Mouse (Mus musculus): ENCODE measurements around the gene Cobl.

Gene Cobl

DNA sequence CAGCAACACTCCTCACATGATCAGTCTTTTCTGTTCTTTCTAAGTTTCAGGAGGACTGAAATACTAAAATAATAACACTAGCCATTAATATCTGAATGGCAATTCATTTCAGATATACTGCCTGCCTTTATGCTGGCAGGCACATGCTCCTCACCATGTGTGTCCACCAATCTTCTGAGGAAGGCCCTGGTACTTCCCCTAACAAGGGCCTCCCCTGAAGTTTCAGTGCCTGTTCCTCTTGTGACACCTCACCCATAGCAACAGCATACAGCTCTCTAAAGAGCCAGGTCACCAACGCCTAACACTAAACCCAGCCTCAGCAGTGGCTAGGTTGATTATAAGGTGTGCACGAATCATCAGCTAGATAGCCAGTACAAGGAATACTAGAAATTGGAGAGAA, 20.5 kb downstream of the Cobl start:
- DNase-seq (ENCODE audit: low read depth, low spot score) = no peak

DNA sequence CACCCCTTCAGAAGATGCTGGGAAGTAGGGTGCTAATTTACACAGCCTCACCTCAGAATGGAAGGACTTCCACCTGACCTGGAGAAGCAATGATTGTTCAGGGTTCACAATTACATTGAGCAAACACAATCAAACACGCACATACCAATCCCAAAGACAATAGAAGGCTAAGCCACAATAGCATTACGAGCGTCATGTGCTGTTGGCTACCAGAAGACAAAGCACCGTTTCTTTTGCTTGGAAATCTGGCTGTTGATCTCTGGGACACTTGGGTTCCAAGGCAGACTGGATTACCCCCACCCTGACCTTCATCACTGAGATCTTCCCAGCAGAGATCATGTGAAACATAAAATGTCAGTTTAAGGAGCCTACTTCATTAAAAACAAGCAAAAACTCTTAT, 21.1 kb downstream of the Cobl start:
- no peak for DNase-seq (ENCODE audit: low read depth, low spot score)

DNA sequence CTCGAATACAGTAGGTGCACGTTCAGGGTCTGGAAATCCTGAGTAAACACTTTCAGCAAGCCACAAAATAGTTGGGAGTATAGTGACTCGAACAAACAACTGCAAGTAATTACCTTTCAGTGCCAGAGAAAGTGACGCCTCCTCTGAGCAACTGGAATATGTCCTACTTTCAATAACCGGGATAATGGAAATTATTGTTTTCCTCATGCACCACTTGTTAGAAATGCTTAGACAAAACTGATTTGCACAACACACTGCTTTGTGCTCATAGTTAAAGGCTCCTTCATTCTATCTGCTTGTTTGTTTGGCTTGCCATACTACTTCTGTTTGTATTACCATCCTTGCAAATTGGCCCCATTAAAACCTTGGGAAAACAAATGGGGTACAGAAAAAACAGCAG, 21.6 kb downstream of the Cobl start:
- no peak for DNase-seq (ENCODE audit: low read depth, low spot score)

DNA sequence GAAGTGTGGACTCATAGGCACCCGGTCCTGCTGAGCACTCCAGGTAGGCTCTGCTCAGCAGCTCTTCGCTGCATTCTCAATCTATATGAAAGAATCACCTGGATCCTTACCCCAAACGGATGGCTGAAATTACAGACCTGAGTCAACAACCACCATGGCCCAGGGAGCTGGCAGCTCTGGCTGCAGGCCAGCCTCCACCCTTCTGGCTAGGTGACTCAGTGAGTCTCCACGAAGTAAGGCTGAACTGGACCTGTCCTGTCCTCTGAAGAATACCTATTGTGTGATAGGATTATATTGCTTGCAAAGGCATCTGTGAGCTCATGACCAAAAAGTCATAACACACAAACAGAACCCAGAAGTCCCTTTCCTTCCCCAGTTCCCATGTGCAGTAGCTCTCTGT, 22.5 kb downstream of the Cobl start:
- no peak for DNase-seq (ENCODE audit: low read depth, low spot score)

DNA sequence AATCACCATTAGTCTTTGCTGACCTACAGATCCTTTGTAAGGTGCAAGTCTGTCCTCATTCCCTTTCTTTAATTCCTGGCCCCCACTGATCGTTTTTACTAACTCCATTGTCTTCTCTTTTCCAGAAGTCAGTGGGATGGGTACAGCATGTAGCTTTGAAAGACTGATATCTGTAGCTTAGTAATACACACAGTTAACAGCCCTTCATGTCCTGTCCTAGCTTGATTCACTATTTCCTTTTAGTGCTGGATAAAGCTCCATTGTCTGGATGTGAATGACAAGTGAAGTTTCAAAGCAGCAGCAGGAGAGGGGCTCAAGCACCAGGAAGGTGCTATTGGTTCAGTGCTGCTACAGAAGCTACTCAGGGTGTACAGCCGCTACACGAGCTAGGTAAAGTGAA, 28.9 kb downstream of the Cobl start:
- DNase-seq (ENCODE audit: low read depth, low spot score) = no peak

DNA sequence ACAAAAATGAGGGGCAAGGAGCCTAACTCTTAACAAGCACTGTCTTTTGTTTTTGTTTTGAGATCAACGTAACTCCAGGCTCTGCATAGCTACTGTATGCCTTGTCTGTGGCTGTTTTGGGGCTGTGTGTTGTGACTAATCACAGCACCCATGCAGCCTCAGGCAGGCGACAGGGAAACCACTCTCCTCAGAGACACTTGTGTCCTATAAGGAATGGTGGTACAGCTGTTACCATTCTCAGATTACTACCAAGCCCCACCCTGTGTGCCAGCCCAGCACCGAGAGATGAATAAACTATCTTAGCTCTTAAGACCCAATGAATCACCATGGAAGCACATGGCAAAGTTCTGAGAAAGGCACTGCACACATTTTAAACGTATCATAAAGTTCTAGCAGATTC, 29.7 kb downstream of the Cobl start:
- DNase-seq (ENCODE audit: low read depth, low spot score) = peak; percentile 78

DNA sequence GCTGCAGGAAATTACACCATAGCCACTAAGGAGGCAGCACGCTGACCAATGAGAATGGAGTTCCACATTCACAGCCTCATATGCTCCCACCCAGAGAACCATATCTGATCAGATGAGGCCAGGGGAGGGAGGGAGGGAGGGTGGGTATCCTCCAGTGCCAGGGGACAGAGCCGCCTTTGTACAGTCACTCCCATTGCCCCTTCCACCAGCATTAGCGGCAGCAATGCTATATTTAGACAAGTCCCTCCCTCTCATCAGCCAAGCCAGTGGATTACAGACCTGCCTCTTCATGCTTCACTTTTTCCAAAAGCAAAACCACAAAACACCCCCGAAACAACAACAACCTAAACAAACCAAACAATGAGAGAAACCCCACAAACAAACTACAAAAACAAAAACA, 30.2 kb downstream of the Cobl start:
- DNase-seq (ENCODE audit: low read depth, low spot score) = peak; percentile 67

DNA sequence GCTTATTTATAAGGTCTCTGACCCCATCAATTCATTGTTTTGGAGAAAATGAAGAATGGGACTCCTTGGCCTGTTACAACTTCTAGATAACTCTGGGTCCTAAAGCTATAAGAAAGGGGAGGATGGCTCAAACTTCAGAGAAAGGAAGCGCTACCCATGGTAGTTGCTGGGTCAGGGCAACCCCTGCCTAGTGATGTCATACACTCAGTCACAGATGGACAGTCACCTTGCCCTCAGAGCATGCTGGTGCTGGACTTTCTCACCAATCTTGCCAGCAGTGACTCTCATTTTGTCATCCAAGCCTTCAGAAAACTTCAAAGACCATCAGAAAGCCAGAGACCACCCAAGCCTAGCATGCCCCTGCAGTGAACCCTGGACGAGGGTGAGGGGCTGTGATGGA, 32.8 kb downstream of the Cobl start:
- no peak for DNase-seq (ENCODE audit: low read depth, low spot score)

DNA sequence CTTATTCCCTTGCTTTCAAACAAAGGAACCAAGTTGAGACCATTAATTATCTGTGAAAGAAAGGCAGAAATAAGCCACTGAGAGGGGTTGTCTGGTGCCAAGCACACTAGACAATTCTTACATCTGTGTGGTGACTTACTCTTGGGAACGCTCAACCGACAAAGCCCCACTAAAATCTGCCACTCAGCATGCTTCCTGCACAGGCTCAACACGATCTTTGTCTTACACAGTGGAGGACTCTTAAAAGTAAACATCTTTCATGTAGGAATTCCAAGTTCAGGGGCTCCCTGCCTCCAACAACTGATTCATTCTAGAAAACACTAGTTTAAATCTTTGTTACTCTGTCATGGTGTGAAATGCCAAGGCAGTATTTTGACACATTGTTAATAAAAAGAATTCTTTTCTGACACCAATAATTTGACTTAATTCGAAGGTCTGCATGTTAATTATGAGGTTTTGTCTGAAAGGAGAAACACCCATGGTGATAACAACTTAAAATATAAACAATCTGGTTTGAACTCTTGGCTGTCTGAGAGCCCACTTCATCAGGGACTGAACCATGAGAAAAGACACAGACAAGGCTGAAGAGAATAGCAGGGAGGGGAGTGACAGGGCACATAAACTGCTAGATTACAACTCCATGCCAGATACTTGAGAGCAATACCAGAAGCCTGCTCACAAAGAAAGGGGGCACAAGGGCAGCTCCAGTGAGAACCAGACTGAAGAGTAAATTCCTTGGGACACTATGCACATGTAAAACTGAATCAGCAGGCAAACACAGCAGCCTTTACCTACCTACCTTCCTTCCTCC, 34.3 kb downstream of the Cobl start:
- DNase-seq (ENCODE audit: low read depth, low spot score) = no peak

DNA sequence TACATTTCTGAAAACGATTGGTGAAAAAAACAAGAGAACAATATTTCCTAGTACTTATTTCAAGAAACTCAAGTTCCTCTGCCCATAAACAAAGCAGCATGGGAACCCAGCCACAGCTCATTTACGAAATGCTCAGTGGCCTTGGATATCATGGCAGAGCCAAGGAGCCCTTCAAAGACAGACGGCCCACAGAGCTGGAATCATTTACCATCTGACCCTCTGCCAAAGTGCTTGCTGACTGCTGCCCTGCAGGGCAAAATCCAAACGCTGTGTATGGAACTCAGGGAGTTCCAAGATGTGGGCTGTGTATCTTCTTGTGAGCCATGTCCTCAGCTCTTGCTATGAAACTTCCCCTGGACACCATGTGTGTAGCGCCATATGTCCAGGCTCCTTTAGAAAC, 38.0 kb downstream of the Cobl start:
- DNase-seq (ENCODE audit: low read depth, low spot score) = peak; percentile 71

DNA sequence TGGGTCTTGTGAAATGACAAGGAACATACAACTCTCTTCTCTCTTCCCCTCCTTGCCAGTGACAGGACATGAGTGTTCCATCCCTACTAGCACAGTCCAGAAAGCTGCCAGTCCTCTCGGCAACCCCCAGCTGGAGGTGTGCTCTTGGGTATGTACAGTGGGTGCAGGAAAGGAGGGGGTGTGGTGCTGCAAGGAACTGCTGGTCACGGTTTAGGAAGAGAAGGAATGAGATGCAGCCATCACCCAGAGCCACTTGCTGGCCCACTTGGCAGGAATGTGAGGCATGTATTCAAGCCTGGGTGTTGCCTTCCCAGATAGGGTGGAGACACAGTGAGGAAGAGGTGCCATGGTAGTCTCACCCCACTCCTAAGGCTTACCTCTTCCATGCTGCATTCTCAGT, 40.6 kb downstream of the Cobl start:
- no peak for DNase-seq (ENCODE audit: low read depth, low spot score)

DNA sequence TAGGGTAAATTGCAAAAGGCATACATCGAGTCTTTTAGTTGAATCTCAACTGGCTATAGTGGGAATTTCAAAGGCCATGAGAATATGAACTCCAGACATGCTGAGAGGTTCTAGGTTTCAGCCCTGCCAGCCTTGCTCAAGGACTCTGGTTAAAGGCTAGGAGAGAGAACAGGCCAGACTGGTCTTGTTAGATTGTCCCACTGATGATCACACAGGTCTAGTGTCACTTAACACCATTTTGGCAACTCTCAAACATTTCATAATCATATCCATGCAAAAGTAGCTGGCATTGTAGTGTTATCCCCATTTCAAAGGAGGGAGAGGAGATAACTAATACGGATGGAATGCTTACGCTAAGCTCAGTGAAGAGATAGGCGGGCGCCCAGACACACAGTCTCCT, 43.6 kb downstream of the Cobl start:
- no peak for DNase-seq (ENCODE audit: low read depth, low spot score)

DNA sequence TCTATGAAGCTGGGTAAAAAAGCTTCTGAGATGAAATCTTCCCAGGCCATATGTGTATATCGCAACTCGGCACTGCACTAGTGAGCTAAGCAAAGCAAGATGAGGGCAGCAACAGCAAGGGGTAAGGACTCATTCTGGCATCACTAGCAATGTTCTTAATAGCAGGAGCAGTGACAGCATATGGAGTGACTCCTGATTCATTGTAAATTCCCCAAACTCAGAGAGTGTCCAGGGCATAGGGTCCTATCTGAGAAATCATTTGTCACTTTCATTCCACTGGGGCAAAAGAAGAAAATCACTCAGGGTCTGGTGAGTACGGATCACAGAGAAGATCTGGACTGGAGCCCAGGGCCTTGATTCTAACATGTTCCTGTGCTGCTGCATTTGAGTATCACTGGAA, 44.6 kb downstream of the Cobl start:
- no peak for DNase-seq (ENCODE audit: low read depth, low spot score)

DNA sequence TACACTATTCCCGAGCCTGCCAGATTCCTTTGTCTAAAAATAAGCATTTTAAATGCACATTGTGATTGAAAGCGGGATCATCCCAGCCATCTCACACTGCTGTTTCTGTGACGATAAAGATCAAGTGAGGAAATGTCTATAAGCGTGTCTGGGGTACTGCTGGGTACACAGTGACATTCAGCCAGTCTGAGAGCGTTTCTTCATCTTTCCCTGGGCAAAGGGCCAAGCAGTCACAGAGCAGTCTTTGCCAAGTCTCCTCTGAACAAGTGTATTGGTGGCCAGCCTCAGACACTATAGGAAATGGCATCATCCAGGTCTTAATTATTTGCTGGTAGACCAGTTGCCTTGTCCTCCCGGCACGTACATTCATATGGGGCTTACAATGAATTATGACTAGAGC, 47.9 kb downstream of the Cobl start:
- DNase-seq (ENCODE audit: low read depth, low spot score) = peak; percentile 53

DNA sequence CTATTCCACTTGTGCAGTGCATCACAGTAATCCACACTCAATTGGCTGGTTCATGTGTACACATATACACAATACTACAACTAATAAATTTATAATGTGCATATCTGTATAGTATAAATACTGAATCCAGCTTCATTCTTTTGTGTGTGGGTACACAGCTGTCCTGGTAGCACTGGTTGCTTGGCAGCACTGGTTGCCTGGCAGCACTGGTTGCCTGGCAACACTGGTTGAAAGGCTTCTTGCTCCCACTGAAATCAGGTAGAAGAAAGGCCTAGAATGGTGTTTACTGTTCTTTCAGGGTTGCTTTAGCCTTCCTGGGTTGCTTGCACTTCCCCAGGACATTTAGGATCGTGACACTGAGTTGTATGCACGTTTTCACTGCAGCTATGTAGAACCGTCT, 49.4 kb downstream of the Cobl start:
- DNase-seq (ENCODE audit: low read depth, low spot score) = no peak

DNA sequence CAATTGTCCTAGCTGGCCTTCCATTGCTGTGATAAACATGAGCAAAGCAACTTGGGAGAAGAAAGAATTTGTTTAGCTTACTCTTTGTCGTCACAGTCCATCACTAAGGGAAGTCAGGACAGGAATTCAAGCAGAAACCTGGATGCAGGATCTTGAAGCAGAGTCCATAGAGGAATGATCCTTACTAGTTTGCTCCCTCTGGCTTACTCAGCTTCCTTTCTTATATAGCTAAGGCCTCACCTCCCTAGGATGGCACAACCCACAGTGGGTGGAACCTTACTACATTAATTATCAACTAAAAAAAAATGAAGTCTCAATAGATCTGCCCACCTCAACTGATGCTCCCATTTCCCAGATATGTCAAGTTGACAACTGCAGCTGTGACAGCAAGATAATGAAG, 52.8 kb downstream of the Cobl start:
- DNase-seq (ENCODE audit: low read depth, low spot score) = no peak

DNA sequence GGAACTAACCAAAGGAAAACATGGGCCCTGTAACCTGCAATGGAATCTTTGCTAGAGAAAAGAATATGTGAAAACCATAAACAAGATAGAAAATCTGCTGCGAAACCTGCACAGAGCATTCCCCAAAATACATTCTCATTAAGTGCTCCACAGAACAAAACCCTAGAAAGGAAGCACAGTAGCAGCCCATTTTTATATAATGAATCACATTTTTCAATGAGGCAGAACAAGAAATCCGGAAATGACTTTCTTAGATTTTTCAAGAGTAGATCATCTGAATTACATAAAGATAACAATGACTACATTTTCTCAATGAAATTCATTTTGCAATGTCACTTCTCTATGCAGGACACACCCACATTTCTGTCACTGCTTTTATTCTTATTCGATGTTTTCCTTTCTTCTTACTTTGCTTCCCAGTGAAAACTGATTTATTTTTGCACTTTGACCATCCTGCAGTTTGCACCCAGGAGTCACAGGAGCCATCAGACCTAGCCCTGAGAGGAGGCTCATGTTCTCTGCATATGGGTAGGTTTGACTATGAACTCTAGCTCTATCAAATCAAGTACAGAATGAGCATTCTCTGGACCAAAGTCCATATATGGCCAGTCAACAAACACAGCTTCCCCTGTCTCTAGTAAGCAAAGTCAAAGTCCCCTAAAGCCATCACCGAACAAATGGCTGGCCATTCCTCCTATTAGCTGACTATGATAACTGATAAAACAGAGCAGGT, 53.5 kb downstream of the Cobl start:
- no peak for DNase-seq (ENCODE audit: low read depth, low spot score)

DNA sequence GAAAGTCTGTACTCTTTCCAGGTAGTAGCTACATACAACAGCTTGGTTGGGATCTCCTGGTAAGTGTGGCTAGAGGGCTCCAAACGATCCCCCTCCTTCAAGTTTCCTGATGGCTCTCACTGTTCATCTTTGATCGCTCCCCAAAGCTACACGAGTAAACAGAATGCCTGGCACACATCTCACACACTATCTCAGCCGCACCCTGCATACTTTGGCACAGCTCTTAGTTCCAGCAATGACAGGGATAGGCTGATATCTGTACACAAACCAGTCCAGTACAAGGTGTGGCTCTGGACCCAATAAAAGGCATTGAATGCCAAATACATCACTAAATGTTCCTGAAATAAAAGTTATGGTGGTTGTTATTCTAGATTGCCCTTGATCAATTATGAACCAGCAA, 55.3 kb downstream of the Cobl start:
- peak; percentile 25 for DNase-seq (ENCODE audit: low read depth, low spot score)

DNA sequence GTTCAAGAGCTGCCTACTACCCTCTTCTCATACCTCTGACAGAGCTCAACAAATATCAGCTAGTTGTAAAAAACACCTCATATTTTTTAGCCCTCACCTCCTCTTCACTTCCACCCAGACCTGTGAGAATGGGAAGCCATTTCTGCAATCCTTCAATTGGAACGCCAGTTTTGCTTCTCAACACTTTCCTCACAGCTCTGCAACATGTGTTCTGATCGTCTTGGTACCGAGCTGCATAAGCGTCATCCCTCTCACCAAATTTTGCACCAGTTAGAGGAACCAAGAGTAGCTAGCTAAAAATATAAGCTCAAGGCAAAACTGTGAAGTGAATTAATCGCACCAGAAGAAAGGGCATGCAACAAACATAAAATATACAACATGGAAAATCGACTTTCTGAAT, 56.9 kb downstream of the Cobl start:
- no peak for DNase-seq (ENCODE audit: low read depth, low spot score)

DNA sequence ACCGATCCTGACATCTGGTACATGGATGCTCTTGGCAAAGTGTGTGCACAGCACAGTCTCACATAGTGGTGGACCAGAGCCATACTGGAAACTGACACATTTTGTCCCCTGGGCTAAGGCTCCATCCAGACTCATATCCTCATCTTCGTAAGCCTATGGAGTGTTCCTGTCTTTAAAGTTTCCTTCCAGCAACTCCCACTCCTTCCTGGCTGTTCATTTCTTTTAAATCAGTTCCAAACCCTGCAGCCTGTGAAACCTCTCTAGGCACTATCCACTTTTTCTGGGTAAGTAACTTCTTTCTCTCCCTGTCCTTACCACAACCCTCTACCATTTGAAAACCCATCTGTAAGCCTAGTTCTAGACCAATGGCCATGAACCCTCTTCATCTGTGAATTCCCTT, 64.9 kb downstream of the Cobl start:
- DNase-seq (ENCODE audit: low read depth, low spot score) = no peak

DNA sequence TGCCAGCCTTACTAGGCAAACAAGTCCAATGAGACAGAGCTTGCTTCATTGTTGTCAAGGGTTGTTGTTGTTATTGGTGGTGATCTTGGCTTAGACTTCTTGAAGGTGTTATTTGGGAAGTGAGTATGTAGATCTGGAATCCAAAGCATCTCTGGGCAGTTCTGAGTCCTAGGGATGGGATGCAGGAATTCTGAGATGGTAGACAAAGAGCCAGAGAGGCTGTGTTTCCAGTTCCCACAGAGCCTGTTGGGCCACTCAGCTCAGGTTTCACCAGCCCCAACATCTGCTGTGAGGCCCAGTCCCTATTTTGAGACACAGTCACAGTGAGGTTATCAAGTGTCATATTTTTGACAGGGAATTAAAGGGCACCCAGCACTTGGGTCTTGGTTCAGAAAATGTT, 68.6 kb downstream of the Cobl start:
- DNase-seq (ENCODE audit: low read depth, low spot score) = peak; percentile 57

DNA sequence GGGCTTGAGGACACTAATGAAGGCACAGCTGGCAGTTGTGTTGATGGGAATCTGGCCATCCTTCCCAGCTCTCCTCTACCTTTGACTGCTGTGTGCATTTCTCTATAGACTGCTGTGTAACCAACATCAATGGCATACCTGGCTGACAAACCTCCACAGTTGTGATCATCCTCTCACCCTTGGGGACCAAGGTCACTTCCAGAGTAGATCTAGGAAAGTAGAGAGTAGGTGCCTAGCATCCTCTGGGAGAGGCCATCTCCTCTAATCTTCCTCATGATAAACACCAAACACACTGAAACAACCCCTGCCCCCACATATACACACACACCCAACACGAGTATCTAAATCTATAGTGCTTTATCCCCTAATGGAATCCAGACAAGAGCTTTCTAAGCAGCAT, 70.1 kb downstream of the Cobl start:
- no peak for DNase-seq (ENCODE audit: low read depth, low spot score)

DNA sequence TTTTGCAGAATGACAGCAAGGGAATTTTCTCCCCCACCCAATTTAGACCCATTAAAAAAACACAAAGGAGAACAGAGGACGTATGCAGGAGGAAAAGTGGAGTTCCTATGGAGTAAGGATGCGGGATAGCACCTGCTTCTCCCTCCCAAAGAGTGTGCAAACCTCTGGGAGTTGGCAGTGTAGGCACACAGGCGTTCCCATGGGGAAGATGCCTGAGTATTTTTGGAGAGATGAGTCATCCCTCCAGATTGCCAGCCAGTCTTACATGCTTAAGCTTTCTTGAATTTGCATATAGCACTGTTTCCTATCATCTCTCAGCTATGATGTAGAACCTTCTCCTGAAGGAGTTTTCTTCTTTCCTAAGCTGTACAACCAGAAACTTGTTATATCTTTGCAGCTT, 70.6 kb downstream of the Cobl start:
- peak; percentile 72 for DNase-seq (ENCODE audit: low read depth, low spot score)
